Mouse (Mus musculus) naive thymus-derived CD4-positive, alpha-beta T cell, adult 5 months (primary cell): Measurements from ENCODE around the gene Ak8. TPM values are rescaled to one million over a fixed set of nuclear protein-coding genes. Genes with fewer than 3 reads are reported as not detected.

Source experiments
- polyA plus RNA-seq: library from polyadenylated mRNA; unstranded; fragments of 100-300 nt; shearing (Covaris generic); gene quantifications from one replicate; pipeline ENCODE4 v1.2.1, GENCODE M21; 2017

Ak8 gene
- polyA plus RNA-seq: not detected

DNA sequence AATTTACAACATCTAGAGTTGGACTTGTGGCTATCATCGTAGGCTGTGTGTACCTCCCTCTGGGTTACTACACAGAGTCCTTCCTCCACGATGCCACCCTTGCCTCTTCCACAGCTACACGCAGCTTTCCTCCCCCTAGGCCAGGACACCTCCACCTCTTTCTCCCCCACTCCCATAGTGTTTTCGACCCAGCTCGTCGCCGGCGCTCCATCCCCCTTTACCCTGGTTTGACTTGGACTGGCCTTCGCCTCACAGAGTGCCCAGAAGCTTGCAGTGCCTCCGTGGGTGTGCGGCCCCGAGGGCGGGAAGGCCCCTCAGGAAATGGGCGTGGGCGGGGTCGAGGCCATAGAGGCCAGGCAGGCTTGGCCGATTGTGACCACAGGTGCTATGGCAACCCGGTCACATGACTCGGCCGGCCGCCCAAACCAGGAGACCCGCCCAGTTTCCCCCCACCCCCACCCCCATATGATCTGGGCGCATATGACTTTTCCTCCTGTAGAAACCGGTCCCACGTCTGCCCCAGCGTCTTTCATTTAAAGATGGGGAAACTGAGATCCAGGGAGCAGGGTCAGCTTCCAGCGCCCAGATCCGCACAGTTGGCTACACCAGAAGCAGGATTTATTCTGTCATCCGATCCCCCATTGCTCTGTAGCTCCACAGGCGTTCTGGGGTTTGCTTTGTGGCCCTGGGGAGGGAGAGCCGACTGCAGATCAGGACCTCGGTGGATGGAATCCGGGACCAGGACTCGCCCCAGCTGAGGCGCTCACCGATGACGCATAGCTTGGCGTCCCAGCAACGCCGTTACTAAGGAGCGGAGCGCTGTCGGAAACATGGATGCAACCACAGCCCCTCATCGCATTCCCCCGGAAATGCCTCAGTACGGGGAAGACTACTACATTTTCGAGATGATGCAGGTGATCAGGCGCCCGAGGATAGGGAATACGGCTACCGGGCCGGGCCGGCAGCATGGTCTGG lies at the start of gene Ak8, which contains the start of gene Spaca9:
Gene Ak8 (plus strand): TSS at position 804 of the 975 bp plus-strand sequence.
Gene Spaca9 (minus strand): TSS at position 367 of the 975 bp plus-strand sequence.

GRCm38 (mm10) chr2:28840222-28840951 lies 140.4 kb downstream of the Ak8 start, which contains the start of the genes Gtf3c4 and Ddx31:
TSS of gene Gtf3c4 (minus strand) at chr2:28840360.
TSS of gene Ddx31 (plus strand) at chr2:28840406.

Other genes starting within 250 kb of the Ak8 start
- gene 1700007K13Rik, start 233.8 kb upstream of the Ak8 start, polyA plus RNA-seq: not detected
- gene Mrps2, start 232.1 kb upstream of the Ak8 start, polyA plus RNA-seq: 12.6 TPM
- gene Gbgt1, start 203.3 kb upstream of the Ak8 start, polyA plus RNA-seq: not detected
- not detected for gene Gm10134, start 194.1 kb upstream of the Ak8 start, polyA plus RNA-seq
- gene Ralgds, start 187.0 kb upstream of the Ak8 start, polyA plus RNA-seq: 14.4 TPM
- gene Cel, start 136.8 kb upstream of the Ak8 start, polyA plus RNA-seq: not detected
- gene Gtf3c5, start 116.4 kb upstream of the Ak8 start, polyA plus RNA-seq: 11.6 TPM
- gene Gfi1b, start 78.2 kb upstream of the Ak8 start, polyA plus RNA-seq: not detected
- 54.9 TPM for gene Tsc1, start 58.9 kb upstream of the Ak8 start, polyA plus RNA-seq
- not detected for gene Spaca9, start 437 bp upstream of the Ak8 start, polyA plus RNA-seq
- gene Gtf3c4, start 140.2 kb downstream of the Ak8 start, polyA plus RNA-seq: 9.8 TPM
- 22.7 TPM for gene Ddx31, start 140.2 kb downstream of the Ak8 start, polyA plus RNA-seq
- gene Barhl1, start 216.5 kb downstream of the Ak8 start, polyA plus RNA-seq: not detected